Mouse (Mus musculus) cerebellum, postnatal 14 days (tissue): ENCODE measurements around the gene Slc39a10.

Experiments used
- DNase-seq, 2 experiments: peaks; one replicate each; pipeline ENCODE4 v3.0.0; 2021; ENCODE audit warnings: mixed read lengths in 2 of 2

Gene Slc39a10

DNA sequence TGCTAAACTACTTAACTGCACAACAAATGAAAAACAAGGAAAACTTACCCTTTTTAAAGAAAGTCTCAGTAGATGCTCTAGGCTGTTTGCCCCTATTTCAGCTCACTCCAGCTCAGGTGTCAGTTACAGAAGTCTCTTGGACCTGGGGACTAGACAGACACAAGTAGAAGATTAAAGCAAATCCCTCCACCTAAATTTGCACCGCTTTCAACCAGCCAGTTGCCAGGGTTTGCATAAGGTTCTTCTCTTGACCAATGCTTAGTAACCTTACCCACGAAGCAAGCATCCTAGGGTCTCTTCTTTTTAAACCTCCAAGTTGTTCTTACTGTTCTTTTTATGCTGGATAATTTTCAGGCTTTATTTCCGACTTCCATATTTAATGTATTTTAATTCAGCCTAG is at the start of gene Slc39a10:
Gene Slc39a10, minus strand, starts transcription at position 101 of the 400 bp plus-strand sequence.
- DNase-seq = no peak

DNA sequence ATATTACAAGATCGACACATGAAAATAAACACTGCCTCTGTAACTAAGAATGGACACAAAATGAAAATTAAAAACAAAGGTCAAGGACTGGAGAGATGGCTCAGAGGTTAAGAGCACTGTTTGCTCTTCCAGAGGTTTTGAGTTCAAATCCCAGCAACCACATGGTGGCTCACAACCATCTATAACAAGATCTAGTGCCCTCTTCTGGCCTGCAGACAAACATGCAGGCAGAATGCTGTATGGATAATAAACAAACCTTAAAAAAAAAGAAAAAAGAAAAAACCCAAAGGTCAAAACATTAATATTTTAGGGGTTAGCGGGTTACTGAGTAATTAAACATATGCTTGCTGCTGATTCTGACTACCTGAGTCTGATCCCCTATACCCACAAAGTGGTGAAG is 46.6 kb upstream of the Slc39a10 start:
- DNase-seq = no peak

DNA sequence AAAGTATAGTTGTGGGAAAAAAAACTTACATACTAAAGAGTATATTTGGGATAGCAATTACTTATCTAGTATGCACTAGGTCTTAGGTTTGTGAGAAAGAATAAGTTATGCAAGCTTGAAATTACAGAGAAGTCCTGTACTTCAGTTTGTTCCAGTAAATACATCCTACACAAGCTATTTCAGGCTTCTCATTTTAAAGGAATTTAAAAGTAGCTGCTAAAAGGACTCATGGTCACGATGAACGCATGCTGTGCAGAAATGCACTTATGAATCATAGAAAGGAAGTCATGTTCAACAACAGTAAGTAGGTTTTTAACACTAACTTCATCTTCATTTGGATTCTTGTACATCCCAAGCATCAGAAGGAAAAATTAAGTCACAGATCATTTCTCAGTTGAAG is 45.0 kb upstream of the Slc39a10 start:
- DNase-seq = no peak

DNA sequence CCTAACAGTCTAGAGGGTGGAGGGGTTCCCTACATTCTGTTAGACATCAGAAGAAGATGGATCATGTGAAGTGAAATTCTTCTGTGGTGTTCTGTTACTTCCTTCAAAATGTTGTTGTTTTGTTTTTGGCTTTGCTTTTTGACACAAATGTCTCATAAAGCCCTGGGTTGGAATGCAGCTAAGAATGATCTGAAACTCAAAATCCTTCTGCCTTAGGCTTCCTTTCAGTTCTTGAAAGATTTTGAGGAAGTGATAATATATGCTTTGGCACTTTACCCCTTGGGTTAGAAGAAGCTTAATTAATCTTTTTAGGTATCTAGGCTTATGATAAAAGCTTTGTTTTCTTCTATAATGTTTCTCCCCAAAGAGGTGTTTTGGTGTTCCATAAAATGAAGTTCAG is 34.5 kb upstream of the Slc39a10 start:
- no peak for DNase-seq

DNA sequence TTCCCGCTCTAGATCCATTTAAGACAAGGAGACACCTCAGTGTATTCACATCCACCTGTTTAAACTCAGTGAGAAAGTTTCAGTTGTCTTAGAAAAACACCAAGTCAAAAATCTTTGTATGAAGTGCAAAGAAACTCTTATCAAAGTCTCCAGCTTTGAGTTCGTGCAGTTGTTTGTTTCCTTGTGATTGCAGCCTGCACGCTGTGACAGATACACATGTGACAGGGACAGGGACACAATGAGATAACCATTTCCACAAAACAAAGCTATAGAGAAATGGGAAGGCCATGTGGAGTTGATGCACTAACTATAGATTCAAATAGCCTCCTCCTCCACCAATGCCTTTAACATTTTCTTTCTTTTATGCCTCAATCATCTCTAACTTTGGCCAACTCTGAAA is 33.6 kb upstream of the Slc39a10 start:
- no peak for DNase-seq

DNA sequence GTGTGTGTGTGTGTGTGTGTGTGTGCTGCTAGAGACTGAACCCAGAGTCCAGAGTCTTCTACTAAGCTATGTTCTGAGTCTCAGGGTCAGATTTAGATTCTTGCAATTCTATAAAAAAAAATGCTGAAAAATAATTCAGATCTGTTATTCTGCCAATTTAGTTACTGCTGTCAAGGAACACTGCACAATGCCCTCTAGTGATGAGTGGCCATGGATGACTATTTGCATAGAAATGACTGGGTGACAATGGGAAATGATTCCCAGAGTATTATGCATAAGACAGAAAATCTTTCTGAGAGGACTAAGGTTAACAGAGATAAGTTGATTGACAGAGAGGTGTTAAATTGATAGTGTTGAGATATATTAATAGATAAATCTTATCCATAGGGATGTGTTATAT is 32.3 kb upstream of the Slc39a10 start:
- DNase-seq = no peak

DNA sequence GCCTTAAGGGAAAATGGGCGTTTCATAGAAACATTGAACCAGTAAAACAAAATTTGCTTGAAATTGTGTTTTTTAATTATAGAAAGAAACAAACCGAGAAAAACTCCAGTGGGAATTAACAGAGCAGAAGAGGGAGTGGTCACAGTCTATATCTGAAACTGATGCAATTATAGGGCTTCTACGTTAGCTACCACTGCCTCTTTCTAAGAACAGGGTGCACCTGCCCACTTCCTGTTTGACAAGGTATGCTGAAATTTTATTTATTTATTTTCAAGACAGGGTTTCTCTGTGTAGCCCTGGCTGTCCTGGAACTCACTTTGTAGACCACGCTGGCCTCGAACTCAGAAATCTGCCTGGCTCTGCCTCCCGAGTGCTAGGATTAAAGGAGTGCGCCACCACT is 30.3 kb upstream of the Slc39a10 start:
- DNase-seq = no peak

DNA sequence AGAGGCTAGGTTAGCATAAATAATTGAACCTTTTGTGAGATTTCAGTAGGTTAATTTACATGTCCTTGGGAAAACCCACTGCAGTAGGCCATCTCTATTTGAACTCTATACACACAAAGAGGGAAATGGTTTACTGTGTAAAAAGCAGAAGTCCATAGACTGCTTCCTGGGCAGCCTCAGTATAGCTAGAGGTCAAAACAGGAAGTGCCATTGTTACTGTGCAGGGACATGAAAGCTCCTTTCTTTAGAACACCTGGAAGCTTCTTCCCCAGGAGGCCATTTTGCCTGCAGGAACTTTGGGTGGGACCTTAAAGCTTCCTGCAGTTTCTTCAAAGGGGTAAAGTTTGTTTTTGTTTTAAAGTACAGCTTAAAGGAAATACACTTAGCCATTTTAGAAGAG is 29.0 kb upstream of the Slc39a10 start:
- no peak for DNase-seq

DNA sequence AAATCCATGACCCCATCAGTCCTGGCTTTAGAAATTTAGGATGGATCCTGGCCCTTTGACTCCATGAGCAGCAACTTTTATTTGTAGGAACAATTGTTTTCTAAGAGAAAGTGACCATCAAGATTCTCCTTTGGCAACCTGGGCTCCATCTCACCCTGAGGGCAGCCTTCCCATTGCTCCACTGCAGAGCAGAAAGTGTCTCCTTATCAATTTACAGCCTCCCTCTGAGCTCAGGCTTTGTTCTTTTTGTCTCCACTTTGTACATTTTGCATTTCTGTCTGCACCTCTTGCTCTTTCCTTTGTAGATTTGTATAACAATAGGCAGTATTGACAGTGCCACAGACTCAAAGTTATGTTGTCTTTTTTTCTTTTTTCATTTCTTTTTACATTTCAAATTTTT is 23.6 kb upstream of the Slc39a10 start:
- no peak for DNase-seq

DNA sequence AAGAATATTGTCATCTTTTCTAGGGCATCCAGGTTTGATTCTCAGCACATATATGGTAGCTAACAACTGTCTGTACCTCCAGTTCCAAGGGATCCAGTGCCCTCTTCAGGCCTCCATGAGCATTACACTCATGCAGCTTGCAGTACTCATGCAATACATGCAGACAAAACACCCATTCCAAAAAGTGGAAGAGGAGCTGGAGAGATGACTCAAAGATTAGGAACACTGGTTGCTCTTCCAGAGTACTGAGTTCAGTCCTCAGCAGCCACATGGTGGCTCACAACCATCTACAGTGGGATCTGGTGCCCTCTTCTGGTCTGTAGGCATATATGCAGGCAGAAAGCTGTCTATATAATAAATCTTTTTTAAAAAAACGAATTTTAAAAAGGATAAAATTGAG is 21.7 kb upstream of the Slc39a10 start:
- no peak for DNase-seq

DNA sequence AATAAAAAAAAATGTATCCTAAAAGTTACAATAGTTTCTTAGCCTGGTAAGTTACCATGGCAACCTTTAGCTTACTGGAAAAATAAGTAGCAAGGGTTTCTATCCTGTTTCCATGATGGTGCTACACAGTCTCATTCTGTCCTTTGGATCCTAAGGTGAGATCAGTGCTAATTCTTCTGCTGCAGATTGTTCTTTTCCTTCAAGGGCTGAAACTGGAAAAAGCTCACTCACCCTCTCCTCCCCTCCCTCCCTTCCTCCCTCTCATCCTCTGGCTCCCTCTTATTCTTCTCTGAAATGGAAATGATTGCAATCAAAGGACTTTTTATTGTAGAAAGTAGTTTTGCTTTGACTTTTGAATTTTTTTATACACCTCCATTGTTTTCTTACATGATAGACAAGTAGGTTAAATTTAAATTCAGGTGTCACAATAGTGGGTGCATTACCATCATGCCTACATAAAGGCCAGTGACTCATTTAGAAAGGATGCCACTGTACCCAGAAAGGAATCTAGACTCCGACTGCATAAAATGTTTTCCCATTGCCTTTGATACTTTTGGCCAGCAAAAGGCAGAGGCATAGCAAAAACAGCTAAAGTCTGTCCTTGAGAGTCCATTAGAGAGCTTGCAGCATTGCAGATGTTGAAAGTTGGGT is 20.0 kb upstream of the Slc39a10 start:
- no peak for DNase-seq

DNA sequence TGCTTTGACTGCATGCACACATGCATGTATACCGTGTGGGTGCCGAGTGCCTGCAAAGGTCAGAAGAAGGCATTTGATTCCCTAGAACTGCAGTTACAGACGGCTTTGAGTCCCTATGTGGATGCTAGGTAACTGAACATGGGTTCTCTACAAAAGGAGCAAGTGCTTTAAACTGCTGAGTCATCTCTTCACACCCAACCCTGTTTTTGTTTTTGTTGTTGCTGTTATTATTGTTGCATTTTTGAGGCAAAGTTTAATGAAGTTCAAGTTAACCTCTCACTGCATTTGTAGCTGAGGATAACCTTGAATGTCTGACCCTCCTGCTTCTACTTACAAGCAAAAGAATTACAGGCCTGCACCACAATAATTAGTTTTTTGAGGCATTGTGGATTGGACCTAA is 17.5 kb upstream of the Slc39a10 start:
- DNase-seq = no peak

DNA sequence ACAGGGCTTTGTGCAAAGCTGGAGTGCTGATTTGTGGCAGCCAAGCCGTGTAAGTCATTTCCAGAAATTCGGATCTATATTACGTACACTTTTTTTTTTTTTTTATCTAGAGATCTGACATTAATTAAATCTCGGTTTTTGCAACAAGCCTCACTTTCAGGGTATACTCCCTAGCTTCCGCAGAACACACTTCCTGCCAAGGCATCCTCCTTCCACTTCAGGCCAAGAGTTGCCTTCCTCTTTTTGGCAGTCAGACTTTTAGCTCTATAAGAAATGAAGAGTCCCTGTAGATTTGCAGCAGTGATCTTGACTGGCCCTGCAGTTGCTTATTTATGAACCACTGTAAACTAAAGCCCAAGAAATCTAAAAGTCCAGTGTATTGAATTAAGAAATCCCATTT is 13.1 kb upstream of the Slc39a10 start:
- DNase-seq = no peak

DNA sequence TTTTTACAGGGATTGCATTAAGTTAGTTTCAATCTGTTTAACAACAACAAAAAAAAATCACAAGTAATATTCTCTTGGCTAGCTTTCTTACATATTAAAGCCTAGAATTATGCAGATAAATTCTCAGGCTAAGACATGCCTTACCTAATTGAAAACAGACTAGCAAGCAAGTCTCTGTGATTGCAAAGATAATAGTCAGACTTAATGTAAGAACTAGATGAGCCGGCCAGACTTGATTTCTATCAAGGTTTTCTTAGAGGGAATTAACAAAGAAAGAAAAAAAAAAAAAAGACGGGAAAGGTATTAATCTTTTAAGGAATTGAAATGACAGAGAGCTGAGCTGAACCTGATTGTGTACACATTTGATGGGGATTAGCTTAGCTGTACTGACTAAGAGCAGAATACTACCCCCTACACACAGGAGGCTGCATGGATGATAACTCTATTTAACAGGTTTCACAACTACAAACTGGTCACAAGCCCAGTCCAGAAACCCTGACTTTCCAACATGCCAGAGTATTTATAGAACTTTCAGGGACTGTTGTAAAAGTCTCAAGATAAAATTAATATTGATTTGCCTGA is 9.5 kb upstream of the Slc39a10 start:
- no peak for DNase-seq

DNA sequence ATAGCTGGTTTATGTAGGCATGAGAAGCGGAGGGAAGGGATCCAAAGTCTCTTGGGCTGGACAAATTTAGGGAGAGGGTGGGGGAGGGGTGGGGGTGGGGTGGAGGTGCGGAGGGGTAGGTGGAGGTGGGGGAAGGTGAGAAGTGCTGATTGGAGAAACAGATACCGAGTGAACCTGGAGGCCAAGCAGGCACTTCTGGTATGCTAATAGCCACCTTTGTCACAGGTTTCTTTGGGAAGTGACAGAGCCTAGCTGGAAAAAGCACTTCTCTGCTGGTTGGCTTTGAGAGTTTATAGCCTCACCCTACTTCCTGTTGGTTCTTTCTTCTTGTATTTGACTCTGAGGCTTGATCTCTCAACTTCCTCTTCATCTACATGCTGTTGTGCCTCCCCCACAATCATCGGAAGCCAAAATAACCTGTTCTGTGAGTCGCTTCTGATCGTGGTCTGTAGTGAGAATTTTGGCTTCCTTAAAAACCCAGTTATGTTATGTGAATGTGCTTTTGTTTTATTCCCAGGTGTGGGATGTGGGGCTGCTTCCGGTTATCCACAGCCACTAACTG is 1.7 kb upstream of the Slc39a10 start:
- no peak for DNase-seq

DNA sequence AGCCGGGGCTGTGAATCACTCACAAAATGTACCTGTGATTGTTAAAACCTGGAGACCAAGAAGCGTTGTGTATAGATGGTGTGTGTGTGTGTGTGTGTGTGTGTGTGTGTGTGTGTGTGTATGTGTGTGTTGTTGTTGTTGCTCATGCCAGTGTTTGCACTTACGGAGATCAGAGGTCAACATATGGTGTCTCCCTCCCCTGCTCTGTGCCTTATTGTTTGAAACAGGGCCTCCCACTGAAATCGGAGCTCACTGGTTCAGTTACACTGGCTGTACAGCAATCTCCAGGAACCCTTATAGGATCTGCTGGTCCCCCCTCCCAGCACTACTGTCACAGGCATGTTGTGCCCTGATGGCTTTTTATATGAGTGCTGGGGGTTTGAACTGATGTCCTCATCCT is 3.9 kb downstream of the Slc39a10 start:
- DNase-seq = no peak

DNA sequence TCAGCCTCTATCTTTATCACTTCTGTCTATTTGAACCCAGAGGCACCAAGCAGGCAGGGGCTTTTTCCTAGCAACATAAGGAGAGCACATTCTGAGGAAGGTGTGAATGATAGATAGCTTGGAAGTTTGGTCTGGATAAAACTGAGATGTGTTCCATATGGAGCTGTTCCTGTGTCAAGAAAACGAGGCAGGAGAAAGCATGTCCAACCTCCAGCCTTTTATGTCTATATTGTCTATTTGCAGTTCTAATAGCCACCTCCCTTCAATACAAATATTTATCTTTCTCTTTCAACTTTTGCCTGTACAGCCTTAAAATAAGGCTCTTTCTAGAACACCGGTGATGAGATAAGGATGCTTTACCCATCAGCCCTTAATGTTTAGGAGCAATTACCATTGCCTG is 4.3 kb downstream of the Slc39a10 start:
- no peak for DNase-seq

DNA sequence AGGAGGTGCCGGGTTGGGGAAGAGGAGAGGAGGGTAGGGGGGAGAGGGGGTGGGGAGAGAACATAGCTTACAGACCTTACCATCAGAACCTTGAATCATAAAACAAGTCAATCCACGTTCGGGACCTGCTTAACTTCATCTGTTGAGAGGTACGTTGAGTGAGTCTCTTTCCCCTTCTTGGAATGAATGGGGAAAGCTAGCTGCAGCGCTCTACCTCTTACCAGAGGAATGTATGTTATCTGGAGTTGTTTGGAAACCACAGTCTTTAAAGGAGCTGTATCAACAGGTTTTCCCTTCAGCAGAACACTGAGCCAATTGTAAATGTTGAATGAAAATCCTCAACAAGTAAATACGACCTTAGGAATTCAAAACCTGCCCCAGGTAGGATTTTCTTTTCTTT is 4.7 kb downstream of the Slc39a10 start:
- DNase-seq = no peak

DNA sequence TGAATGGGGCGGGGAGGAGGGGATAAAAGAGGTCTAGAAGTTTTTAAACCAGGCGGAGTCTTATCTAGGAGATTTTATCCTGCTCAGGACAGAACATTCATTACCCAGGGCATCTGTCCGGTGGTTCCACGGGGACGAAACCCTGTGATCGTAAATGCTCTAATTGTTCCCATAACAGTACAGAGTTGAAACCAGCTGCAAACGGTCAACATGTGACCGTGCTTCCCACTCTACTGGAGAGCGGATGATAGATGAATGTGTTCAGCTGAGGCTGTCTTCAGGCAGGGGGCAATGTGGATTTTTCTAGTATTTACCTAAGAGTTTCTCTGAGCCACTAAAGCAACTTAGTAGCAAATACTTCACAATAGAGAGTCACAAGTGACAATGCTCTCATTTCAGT is 6.6 kb downstream of the Slc39a10 start:
- DNase-seq = no peak

DNA sequence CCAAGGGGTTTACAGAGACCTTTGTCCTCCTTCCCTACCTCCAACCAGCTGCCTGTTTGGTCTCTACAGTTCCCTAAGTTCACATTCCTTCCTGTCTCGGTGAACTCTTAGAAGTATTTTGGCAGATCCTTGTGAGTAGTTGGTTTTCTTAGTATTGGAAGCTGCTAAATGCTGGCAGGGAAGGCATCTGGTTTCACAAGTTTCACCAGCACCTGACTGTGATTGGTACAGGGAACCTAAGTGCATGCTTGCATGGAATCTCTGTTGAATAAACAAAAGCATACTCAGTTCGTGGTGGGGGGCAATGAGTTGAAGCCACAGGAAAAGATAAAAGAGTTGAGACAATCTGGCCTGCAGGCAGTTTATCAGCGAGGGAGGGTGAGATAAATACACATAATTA is 7.4 kb downstream of the Slc39a10 start:
- no peak for DNase-seq

DNA sequence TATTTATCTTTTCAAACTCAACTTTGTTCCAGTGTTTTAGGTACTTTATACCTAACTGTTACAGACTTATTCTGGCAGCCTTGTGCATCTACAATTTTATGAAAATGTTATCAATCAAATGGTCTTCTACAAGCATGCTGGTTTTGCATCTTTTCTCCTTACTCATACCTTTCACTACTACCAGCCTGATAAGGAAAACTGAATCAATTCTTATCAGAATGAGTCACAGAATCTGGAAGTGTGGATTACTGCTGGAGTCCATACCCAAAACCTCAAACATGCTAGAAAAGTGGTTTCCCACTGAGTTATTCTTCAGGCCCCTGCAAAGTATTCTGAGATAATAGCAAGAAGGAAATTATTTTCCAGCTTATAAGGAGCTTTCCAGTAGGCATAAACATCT is 12.7 kb downstream of the Slc39a10 start:
- no peak for DNase-seq

DNA sequence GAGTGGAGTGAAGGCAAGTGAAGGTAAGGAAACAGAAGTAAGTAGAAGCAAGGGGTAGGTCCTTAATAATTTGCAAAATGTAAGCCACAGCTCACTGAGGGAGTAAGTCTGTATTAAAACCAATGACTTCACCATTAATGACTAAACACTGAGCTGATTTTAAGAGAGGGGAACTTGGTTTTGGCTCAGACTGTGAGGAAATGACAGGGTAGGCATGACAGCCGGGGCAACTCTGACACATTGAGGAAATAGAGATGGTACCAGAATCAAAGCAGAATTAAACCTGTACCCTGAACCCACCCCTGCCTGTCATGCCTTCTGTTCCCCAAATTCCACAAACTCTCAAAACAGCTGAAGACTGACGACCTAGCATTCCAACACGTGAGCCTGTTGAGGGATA is 18.9 kb downstream of the Slc39a10 start:
- DNase-seq = no peak

DNA sequence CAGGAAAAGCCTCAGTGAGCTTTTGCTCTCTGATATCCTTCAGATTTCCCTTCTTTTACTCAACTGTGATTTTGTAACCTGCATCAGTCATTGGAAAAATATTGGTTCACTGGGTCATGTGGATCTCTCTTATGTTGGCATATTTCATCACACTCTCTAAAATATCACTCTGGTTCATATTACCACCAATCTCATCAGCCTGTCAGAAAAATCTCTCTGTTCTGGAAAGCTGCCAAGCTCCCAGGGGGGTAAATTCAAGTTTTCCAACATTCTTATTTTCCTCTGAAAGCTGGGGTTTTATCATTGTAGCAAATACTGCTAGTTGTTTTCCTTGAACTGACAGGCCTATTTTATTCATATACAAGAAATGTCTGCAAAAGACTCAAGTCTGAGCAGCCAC is 22.9 kb downstream of the Slc39a10 start:
- no peak for DNase-seq

DNA sequence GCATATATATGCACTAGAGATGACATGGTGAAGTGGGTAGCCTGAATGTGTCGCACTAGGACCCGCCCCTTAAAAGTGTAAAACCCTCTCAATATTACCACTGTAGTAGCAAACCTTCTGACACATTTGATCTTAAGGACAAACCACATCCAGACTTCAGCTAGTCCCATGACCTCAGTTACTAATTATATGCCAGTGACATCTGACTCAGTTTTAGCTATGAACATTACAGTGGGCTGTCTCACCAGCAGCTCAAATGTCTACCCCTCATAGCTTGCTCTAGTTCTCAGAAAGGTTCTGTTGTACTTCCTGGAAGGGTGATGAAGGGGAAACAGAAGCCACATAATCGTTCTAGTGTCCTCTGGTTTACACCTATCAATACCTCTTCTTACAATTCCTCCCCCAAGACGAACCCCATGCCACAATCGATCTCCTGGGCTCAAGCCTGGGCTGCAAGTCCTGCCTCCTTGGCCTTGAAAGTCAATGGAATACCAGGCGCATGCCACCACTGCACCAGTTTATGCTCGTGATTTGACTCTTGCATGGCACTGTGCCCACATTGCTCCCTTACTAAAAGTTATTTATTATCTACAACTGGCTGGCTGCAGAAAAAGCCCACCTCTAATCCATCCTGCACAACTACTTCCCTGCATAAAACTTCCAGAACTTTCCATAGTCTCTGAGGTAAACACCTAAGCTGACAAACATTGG is 28.3 kb downstream of the Slc39a10 start:
- no peak for DNase-seq
